Mouse (Mus musculus): Measurements from ENCODE around the gene Klf3.
"Not testable (repeated sequence)": the region's sequence is repeated elsewhere in the genome, so short reads cannot be mapped to it uniquely, and the experiment has no call there.

The Klf3 gene

DNA sequence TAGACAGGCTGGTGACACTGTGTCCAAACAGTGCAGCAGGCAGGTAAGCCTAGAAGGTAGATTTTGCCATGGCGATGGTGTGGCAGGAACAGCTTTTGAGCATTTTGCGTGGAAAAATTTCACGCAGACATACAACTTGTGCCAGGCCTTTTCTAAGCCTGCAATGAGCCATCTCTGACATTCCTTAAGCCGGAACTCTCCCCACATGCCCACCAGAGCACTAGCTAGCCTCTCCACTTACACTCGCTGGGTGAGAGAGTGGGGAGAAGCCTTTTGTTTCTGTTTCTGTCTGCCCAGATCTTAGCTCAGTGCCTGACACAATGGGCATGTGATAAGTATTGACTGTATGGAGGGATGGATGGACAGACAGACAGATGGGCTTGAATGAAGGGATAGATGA is 64.4 kb downstream of the Klf3 start:
- in situ Hi-C loops (cut with MboI, MseI) = no loop called here

DNA sequence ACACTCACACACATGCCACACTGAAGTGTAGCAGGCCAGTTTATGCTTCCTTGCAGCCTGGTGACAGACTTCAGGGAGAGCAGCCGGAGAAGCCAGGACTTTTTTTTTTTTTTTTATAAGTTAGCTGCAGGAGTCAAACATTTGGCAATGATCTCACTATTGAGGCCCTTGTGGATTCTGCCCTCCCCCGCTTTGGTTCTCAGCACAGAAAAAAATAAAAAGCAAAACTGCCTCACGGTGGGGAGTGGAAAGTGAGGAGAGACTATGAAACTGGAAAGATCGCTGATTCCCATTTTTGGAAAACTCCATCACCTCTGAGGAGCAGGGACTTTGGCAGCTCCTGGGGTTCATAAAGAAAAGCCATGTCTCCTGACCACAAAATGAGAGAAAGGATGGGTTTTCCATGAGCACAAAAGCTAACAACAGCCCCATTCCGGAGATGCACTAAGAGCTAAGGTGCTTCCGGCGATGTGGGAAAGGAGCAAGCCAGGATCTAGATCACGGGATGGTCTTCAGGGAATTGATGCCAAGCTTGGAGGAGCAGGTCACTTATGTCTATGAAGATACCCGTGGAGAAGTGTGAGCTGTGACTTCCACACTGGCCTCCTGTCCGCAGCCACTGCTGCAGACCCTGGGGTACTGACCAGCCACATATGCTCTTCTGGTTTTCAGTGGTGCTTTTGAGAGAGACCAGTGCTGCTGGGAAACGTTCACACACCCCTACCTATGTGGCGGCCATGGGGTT is 73.1 kb downstream of the Klf3 start:
- in situ Hi-C loops (cut with MboI, MseI) = no loop called here

DNA sequence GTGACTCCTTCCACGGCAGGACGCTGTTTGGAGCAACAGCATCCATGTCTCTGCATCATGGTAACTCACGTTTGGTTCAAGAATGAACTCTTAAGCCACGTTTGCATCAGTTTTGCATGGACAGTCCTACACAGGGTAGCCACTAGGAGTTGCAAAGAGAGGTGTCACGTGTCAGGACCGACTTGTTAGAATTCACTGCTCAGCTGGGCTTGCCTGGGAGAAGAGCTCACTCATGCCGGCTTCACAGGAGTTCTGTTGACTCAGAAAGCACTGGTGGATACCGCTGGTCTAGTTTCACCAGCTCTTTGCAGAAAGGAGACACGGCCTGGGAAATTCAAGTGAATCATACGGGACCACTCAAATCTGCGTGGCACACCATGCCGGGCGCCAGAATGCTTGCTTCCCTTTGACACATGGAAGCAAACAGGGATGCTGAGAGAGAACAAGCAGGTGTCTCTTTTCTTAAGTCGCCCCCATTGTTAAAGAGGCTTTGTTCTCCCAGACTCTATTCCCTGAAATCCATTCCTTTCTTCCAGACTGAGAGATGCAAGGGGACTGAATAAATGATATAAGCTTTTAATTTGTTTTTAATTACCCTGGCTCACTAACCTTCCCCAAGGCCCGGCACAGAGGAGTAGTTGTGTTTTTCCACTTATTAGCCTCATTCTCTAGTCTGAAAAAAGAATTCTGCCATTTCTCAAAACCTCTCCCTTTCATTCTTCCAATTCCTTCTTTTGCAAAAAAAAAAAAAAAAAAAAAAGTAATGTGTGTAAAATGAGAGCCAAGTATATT is 74.2 kb downstream of the Klf3 start:
- in situ Hi-C loops (cut with MboI, MseI) = no loop called here

DNA sequence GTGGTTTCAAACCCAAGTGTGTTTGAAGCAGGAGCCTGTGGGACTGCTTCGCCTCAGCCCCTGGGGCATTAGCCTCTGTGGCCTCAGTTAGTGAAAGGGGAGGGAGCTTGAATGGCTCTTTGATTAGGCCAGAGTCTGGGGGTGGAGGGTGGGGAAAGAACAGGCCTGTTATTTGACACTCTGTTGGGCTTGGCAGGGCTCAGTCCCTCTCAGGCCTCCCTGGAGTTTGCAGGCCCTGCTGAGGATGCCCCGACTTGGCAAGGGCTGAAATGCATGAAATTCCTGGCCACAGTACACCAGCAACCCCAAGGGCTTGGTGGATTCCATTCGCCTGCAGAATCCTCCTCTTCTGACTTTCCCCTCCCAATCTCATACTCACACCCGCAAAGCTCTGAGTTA is 74.8 kb downstream of the Klf3 start:
- in situ Hi-C loops (cut with MboI, MseI) = no loop called here

DNA sequence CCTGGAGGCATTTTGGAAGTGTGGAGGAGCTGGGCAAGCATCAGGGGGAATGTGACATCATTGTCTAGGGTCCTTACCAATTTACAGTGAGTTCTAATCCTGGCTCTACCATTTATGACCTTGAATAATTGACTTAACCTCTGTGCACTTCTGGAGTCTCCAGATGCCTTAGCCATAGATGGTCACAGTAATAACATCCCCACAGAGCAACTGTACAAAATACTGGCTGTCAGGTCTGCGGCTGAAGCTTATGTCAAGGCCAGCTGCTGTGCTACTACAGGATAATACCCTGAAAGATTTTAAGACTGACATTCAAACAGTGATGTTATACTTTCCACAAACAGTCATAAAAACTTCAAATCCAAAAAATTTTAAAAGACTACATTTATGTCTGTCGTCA is 75.3 kb downstream of the Klf3 start:
- in situ Hi-C loops (cut with MboI, MseI) = no loop called here

DNA sequence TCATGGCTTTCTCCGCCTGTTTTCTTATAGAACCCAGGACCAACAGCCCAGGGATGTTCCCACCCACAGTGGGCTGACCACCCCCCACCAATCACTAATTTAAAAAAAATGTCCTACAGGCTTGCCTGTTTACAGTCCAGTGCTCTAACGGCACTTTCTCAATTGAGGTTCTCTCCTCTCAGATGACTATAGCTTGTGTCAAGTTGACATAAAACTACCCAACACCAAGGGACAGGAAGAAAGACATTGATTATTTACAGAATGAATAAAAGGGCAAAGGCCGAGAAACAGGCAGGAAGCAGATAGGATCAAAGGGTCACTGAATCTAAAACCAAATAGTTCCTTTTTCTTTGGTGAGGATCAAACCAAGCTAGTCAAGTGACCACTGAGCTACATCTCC is 76.1 kb downstream of the Klf3 start:
- in situ Hi-C loops (cut with MboI, MseI) = no loop called here

DNA sequence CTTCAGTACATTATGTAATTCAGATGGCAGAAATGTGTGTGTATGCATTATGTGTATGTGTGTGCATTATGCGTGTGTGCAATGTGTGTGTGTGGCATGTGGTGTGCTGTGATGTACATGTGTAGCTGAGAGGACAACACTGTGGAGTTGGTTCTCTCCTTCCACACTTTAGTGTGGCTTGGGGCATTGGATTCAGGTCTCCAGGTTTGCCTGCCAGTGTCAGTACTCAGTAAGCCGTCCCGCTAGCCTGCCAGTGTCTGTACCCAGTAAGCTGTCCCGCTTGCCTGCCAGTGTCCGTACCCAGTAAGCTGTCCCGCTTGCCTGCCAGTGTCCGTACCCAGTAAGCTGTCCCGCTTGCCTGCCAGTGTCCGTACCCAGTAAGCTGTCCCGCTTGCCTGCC is 78.4 kb downstream of the Klf3 start:
- in situ Hi-C loops (cut with MboI, MseI) = not testable (repeated sequence)

DNA sequence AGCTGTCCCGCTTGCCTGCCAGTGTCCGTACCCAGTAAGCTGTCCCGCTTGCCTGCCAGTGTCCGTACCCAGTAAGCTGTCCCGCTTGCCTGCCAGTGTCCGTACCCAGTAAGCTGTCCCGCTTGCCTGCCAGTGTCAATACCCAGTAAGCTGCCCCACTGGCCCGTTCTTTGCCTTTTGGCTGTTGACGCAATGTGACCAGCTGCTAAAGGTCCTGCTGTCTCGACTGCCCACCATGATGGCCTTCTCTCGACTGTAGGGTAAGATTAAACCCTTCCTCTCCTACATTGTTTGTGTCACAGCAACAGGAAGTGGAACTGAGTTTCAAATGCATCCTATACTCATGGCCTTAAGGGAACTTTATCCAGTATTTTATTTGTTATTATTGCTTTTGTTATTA is 78.8 kb downstream of the Klf3 start:
- in situ Hi-C loops (cut with MboI, MseI) = not testable (repeated sequence)

Data from T-helper 2 cell (primary cell).